Mouse (Mus musculus): ENCODE measurements around the gene Pkp1. TPM values are rescaled to one million over a fixed set of nuclear protein-coding genes. Genes with fewer than 3 reads are reported as not detected.

Gene Pkp1
- polyA plus RNA-seq, 1 experiment from 2014 or later, result 0.04 TPM

- H3K9me3 ChIP-seq (ENCODE audit: control insufficient read depth, low read length), result no peaks in the 10 kb centered on the region
- 78% methylated on average over 8 of the region's 8 CpGs for WGBS
- H3K27ac ChIP-seq (replicated peaks; ENCODE audit: low read depth, low read length), result no peak overlapping the region
- no peaks in the 10 kb centered on the region for H3K36me3 ChIP-seq (ENCODE audit: control insufficient read depth, insufficient read depth, low read length)
- DNase-seq (no peak), ATAC-seq (ENCODE audit: low FRiP score, low TSS enrichment) (no peak)
- H3K4me2 ChIP-seq (ENCODE audit: low read length), result no peak overlapping the region
- H3K4me1 ChIP-seq (ENCODE audit: control insufficient read depth, insufficient read depth, low read length), result no peaks in the 10 kb centered on the region
- H3K27me3 ChIP-seq (ENCODE audit: control insufficient read depth, insufficient read depth, low read length), result no peaks in the 10 kb centered on the region
- no peak overlapping the region for H3K9ac ChIP-seq (replicated peaks; ENCODE audit: low read length)
- no peak overlapping the region for H3K4me3 ChIP-seq (replicated peaks; ENCODE audit: low read depth, low read length)
These were observed 84.0 kb downstream of the Pkp1 start for GRCm38 (mm10) chr1:135834983-135835382.

GRCm38 (mm10) chr1:135834206-135834859 is 84.7 kb downstream of the Pkp1 start:
- no peak for DNase-seq
- Histone ChIP-seq H3K36me3 (ENCODE audit: control insufficient read depth, insufficient read depth, low read length) (no peaks in the 10 kb centered on the region), H3K4me2 (ENCODE audit: low read length) (no peak overlapping the region), H3K9me3 (ENCODE audit: control insufficient read depth, low read length) (no peaks in the 10 kb centered on the region), H3K4me3 (replicated peaks; ENCODE audit: low read depth, low read length) (no peak overlapping the region), H3K27ac (replicated peaks; ENCODE audit: low read depth, low read length) (no peak overlapping the region), H3K4me1 (ENCODE audit: control insufficient read depth, insufficient read depth, low read length) (no peaks in the 10 kb centered on the region), H3K27me3 (ENCODE audit: control insufficient read depth, insufficient read depth, low read length) (no peaks in the 10 kb centered on the region), H3K9ac (replicated peaks; ENCODE audit: low read length) (no peak overlapping the region)
- ATAC-seq (ENCODE audit: low FRiP score, low TSS enrichment), result no peak
- 81% methylated on average over 6 of the region's 6 CpGs for WGBS

- 9% methylated on average over 1 of the region's 1 CpGs for WGBS
- no peak overlapping the region for H3K9ac ChIP-seq (replicated peaks; ENCODE audit: low read length)
- H3K27me3 ChIP-seq (ENCODE audit: control insufficient read depth, insufficient read depth, low read length), result no peaks in the 10 kb centered on the region
- no peaks in the 10 kb centered on the region for H3K36me3 ChIP-seq (ENCODE audit: control insufficient read depth, insufficient read depth, low read length)
- no peak overlapping the region for H3K4me3 ChIP-seq (replicated peaks; ENCODE audit: low read depth, low read length)
- ATAC-seq (ENCODE audit: low FRiP score, low TSS enrichment), result no peak
- H3K9me3 ChIP-seq (ENCODE audit: control insufficient read depth, low read length), result no peaks in the 10 kb centered on the region
- H3K4me1 ChIP-seq (ENCODE audit: control insufficient read depth, insufficient read depth, low read length), result no peaks in the 10 kb centered on the region
- peak; percentile 63 for DNase-seq
- H3K4me2 ChIP-seq (ENCODE audit: low read length), result no peak overlapping the region
- no peak overlapping the region for H3K27ac ChIP-seq (replicated peaks; ENCODE audit: low read depth, low read length)
These were observed 90.1 kb downstream of the Pkp1 start for GRCm38 (mm10) chr1:135828918-135829317.

- ATAC-seq (ENCODE audit: low FRiP score, low TSS enrichment) (no peak), DNase-seq (no peak)
- no peak overlapping the region for H3K9ac ChIP-seq (replicated peaks; ENCODE audit: low read length)
- H3K4me3 ChIP-seq (replicated peaks; ENCODE audit: low read depth, low read length), result no peak overlapping the region
- no peaks in the 10 kb centered on the region for H3K4me1 ChIP-seq (ENCODE audit: control insufficient read depth, insufficient read depth, low read length)
- no peak overlapping the region for H3K27ac ChIP-seq (replicated peaks; ENCODE audit: low read depth, low read length)
- H3K36me3 ChIP-seq (ENCODE audit: control insufficient read depth, insufficient read depth, low read length), result no peaks in the 10 kb centered on the region
- no peak overlapping the region for H3K4me2 ChIP-seq (ENCODE audit: low read length)
- H3K9me3 ChIP-seq (ENCODE audit: control insufficient read depth, low read length), result no peaks in the 10 kb centered on the region
- peaks cover 34% of the 10 kb centered on the region for H3K27me3 ChIP-seq (ENCODE audit: control insufficient read depth, insufficient read depth, low read length)
- WGBS, result 78% methylated on average over 7 of the region's 7 CpGs
These were observed 97.2 kb downstream of the Pkp1 start for GRCm38 (mm10) chr1:135821780-135822179.

Other genes starting within 250 kb of the Pkp1 start
- 13.2 and 16.1 TPM in 2 replicates for gene Csrp1, start 199.1 kb downstream of the Pkp1 start, polyA plus RNA-seq (2014; fragmentation: Nextera tagmentation; extraction: Ambion mirVana)
- 20.7 and 25.1 TPM in 2 replicates for gene Phlda3, start 153.1 kb downstream of the Pkp1 start, polyA plus RNA-seq (2014; fragmentation: Nextera tagmentation; extraction: Ambion mirVana)
- 0.43 TPM in 1 of 2 replicates, not detected in the other for gene Tnni1, start 139.8 kb downstream of the Pkp1 start, polyA plus RNA-seq (2014; fragmentation: Nextera tagmentation; extraction: Ambion mirVana)
- gene Lad1, start 100.6 kb downstream of the Pkp1 start, polyA plus RNA-seq (2014; fragmentation: Nextera tagmentation; extraction: Ambion mirVana), result 0.58 and 1.0 TPM in 2 replicates
- 0.34 TPM in 1 of 2 replicates, not detected in the other for gene Tnnt2, start 82.9 kb downstream of the Pkp1 start, polyA plus RNA-seq (2014; fragmentation: Nextera tagmentation; extraction: Ambion mirVana)
- not detected in 2 replicates for gene Igfn1, start 87.1 kb upstream of the Pkp1 start, polyA plus RNA-seq (2014; fragmentation: Nextera tagmentation; extraction: Ambion mirVana)
- gene Tmem9, start 88.9 kb upstream of the Pkp1 start, polyA plus RNA-seq (2014; fragmentation: Nextera tagmentation; extraction: Ambion mirVana), result 90.4 and 140 TPM in 2 replicates
- gene Ascl5, start 131.6 kb upstream of the Pkp1 start, polyA plus RNA-seq (2014; fragmentation: Nextera tagmentation; extraction: Ambion mirVana), result not detected in 2 replicates
- gene Cacna1s, start 133.5 kb upstream of the Pkp1 start, polyA plus RNA-seq (2014; fragmentation: Nextera tagmentation; extraction: Ambion mirVana), result not detected in 2 replicates
- 56.4 and 65.9 TPM in 2 replicates for gene Kif21b, start 212.2 kb upstream of the Pkp1 start, polyA plus RNA-seq (2014; fragmentation: Nextera tagmentation; extraction: Ambion mirVana)

All from midbrain, embryonic 14.5 days (tissue).